Mouse (Mus musculus) embryonic facial prominence, embryonic 13.5 days (tissue): ENCODE results near the gene Atad1. TPM values are rescaled to one million over a fixed set of nuclear protein-coding genes. Genes with fewer than 3 reads are reported as not detected.

Experiments used
- ATAC-seq: fragments of 200-750 bp; cut with Nextera tagmentation; 2 replicates; pipeline ENCODE4 v1.8.0; 2017; ENCODE audit warnings: low read depth; ENCODE audit not compliant: insufficient number of reproducible peaks, insufficient read depth, low FRiP score, low TSS enrichment
- H3K27ac ChIP-seq: fragments of 300-500 bp; sonication (generic); 2 replicates; pipeline ENCODE4 v1.5.1; 2015; ENCODE audit warnings: moderate library complexity, mild to moderate bottlenecking, inconsistent platforms
- H3K27me3 ChIP-seq: fragments of 300-500 bp; sonication (generic); 2 replicates; pipeline ENCODE4 v1.6.1; 2015; ENCODE audit warnings: mild to moderate bottlenecking, inconsistent platforms
- H3K36me3 ChIP-seq: fragments of 300-500 bp; sonication (generic); 2 replicates; pipeline ENCODE4 v1.6.1; 2015; ENCODE audit warnings: mild to moderate bottlenecking, inconsistent platforms
- H3K4me1 ChIP-seq: fragments of 300-500 bp; sonication (generic); 2 replicates; pipeline ENCODE4 v1.6.1; 2015; ENCODE audit warnings: inconsistent platforms
- H3K4me2 ChIP-seq: fragments of 300-500 bp; sonication (generic); 2 replicates; pipeline ENCODE4 v1.6.1; 2015; ENCODE audit warnings: moderate library complexity, mild to moderate bottlenecking, inconsistent platforms
- H3K4me3 ChIP-seq: fragments of 300-500 bp; sonication (generic); 2 replicates; pipeline ENCODE4 v1.5.1; 2015; ENCODE audit warnings: mild to moderate bottlenecking, inconsistent platforms
- H3K9ac ChIP-seq: fragments of 300-500 bp; sonication (generic); 2 replicates; pipeline ENCODE4 v1.6.1; 2015; ENCODE audit warnings: mild to moderate bottlenecking, inconsistent platforms
- H3K9me3 ChIP-seq: fragments of 300-500 bp; sonication (generic); 2 replicates; pipeline ENCODE4 v1.6.1; 2016; ENCODE audit warnings: inconsistent platforms
- WGBS: fragments of 180-500 bp; shearing (Covaris S2); methylation state at CpG from one replicate; pipeline ENCODE4 v1.1.7; 2015; ENCODE audit warnings: mixed read lengths; 5-methylcytosine and 5-hydroxymethylcytosine counted together
- polyA plus RNA-seq: library from polyadenylated mRNA; unstranded; fragments of >200 nt; fragmentation: Nextera tagmentation; extraction: Ambion mirVana; gene quantifications from 2 replicates; pipeline ENCODE4 v1.2.1, GENCODE M21; 2015

Atad1 gene
- polyA plus RNA-seq, 1 experiment from 2014 or later: 67.0 TPM

GRCm38 (mm10) chr19:32740641-32741345 is 1.2 kb upstream of the Atad1 start:
- no peak overlapping the region for H3K4me2 ChIP-seq
- H3K9ac ChIP-seq: no peak overlapping the region
- ATAC-seq: no peak
- H3K4me1 ChIP-seq: no peaks in the 10 kb centered on the region
- no peaks in the 10 kb centered on the region for H3K27me3 ChIP-seq
- H3K27ac ChIP-seq: no peak overlapping the region
- no peaks in the 10 kb centered on the region; the same call in 1 of the 2 replicates for H3K9me3 ChIP-seq
- no peak overlapping the region for H3K4me3 ChIP-seq
- H3K36me3 ChIP-seq: no peaks in the 10 kb centered on the region
- WGBS: 55% methylated on average over 4 of the region's 4 CpGs

- Histone ChIP-seq H3K9me3 (no peaks in the 10 kb centered on the region; the same call in 1 of the 2 replicates), H3K9ac (no peak overlapping the region), H3K27me3 (no peaks in the 10 kb centered on the region), H3K4me1 (no peaks in the 10 kb centered on the region), H3K4me3 (no peak overlapping the region), H3K27ac (no peak overlapping the region), H3K36me3 (no peaks in the 10 kb centered on the region), H3K4me2 (no peak overlapping the region)
- ATAC-seq: no peak
- WGBS: 87% methylated on average over 7 of the region's 7 CpGs
These were observed 1.7 kb downstream of the Atad1 start for GRCm38 (mm10) chr19:32737844-32738243.

GRCm38 (mm10) chr19:32732922-32733321 is 6.7 kb downstream of the Atad1 start:
- H3K4me1 ChIP-seq: no peaks in the 10 kb centered on the region

GRCm38 (mm10) chr19:32729785-32730184 is 9.8 kb downstream of the Atad1 start:
- Histone ChIP-seq H3K27me3 (peaks cover 28% of the 10 kb centered on the region), H3K9ac (no peak overlapping the region), H3K4me1 (peaks cover 14% of the 10 kb centered on the region), H3K4me3 (no peak overlapping the region), H3K9me3 (no peaks in the 10 kb centered on the region), H3K4me2 (no peak overlapping the region), H3K27ac (no peak overlapping the region), H3K36me3 (no peaks in the 10 kb centered on the region)
- 89% methylated on average over 4 of the region's 4 CpGs for WGBS
- no peak for ATAC-seq

More at GRCm38 (mm10) chr19:32732922-32733321, 6.7 kb downstream of the Atad1 start:
- Histone ChIP-seq H3K36me3 (no peaks in the 10 kb centered on the region), H3K27ac (no peak overlapping the region), H3K9me3 (no peaks in the 10 kb centered on the region), H3K9ac (no peak overlapping the region), H3K4me3 (no peak overlapping the region), H3K27me3 (peaks cover 10% of the 10 kb centered on the region), H3K4me2 (no peak overlapping the region)
- no peak for ATAC-seq

- no peaks in the 10 kb centered on the region for H3K9me3 ChIP-seq
- no peaks in the 10 kb centered on the region for H3K36me3 ChIP-seq
- no peak for ATAC-seq
- H3K27me3 ChIP-seq: peaks cover 28% of the 10 kb centered on the region
- 4% methylated on average over 22 of the region's 22 CpGs for WGBS
- H3K4me2 ChIP-seq: peak overlapping the region; percentile 46
- H3K27ac ChIP-seq: no peak overlapping the region
- peak overlapping the region; percentile 1; the same call in 1 of the 2 replicates for H3K4me3 ChIP-seq
- H3K4me1 ChIP-seq: peaks cover 14% of the 10 kb centered on the region
- H3K9ac ChIP-seq: peak overlapping the region; percentile 46; the same call in 1 of the 2 replicates
These were observed 12.9 kb downstream of the Atad1 start for GRCm38 (mm10) chr19:32726451-32727325.

- Histone ChIP-seq H3K27me3 (peaks cover 23% of the 10 kb centered on the region), H3K4me2 (no peak overlapping the region), H3K9ac (no peak overlapping the region), H3K36me3 (no peaks in the 10 kb centered on the region), H3K4me1 (peaks cover 14% of the 10 kb centered on the region), H3K27ac (no peak overlapping the region), H3K9me3 (no peaks in the 10 kb centered on the region), H3K4me3 (no peak overlapping the region)
- 22% methylated on average over 7 of the region's 7 CpGs for WGBS
- ATAC-seq: no peak
These were observed 15.8 kb downstream of the Atad1 start for GRCm38 (mm10) chr19:32723817-32724216.

- Histone ChIP-seq H3K4me3 (no peak overlapping the region), H3K36me3 (no peaks in the 10 kb centered on the region), H3K27me3 (no peaks in the 10 kb centered on the region), H3K9ac (no peak overlapping the region), H3K4me1 (no peaks in the 10 kb centered on the region), H3K4me2 (no peak overlapping the region), H3K9me3 (no peaks in the 10 kb centered on the region), H3K27ac (no peak overlapping the region)
- no peak for ATAC-seq
- WGBS: 94% methylated on average over 1 of the region's 1 CpGs
These were observed 19.3 kb downstream of the Atad1 start for GRCm38 (mm10) chr19:32720319-32720718.

GRCm38 (mm10) chr19:32717590-32717989 is 22.0 kb downstream of the Atad1 start:
- no peaks in the 10 kb centered on the region for H3K36me3 ChIP-seq
- 66% methylated on average over 3 of the region's 3 CpGs for WGBS
- no peaks in the 10 kb centered on the region for H3K27me3 ChIP-seq
- H3K4me1 ChIP-seq: peaks cover 6% of the 10 kb centered on the region
- H3K4me3 ChIP-seq: no peak overlapping the region
- no peaks in the 10 kb centered on the region for H3K9me3 ChIP-seq
- no peak overlapping the region for H3K9ac ChIP-seq
- H3K27ac ChIP-seq: no peak overlapping the region
- H3K4me2 ChIP-seq: no peak overlapping the region
- ATAC-seq: no peak

- Histone ChIP-seq H3K9ac (no peak overlapping the region), H3K4me2 (no peak overlapping the region), H3K27ac (no peak overlapping the region), H3K4me3 (no peak overlapping the region), H3K4me1 (peaks cover 10% of the 10 kb centered on the region), H3K36me3 (no peaks in the 10 kb centered on the region), H3K27me3 (no peaks in the 10 kb centered on the region), H3K9me3 (no peaks in the 10 kb centered on the region)
- no peak for ATAC-seq
These were observed 23.9 kb downstream of the Atad1 start for GRCm38 (mm10) chr19:32715681-32716080.

- H3K4me2 ChIP-seq: no peak overlapping the region
- no peak overlapping the region for H3K9ac ChIP-seq
- no peak for ATAC-seq
- 7% methylated on average over 3 of the region's 3 CpGs for whole genome bisulfite sequencing
- H3K4me1 ChIP-seq: peaks cover 13% of the 10 kb centered on the region
- no peaks in the 10 kb centered on the region for H3K36me3 ChIP-seq
- H3K27me3 ChIP-seq: no peaks in the 10 kb centered on the region
- no peak overlapping the region for H3K27ac ChIP-seq
- no peak overlapping the region for H3K4me3 ChIP-seq
- H3K9me3 ChIP-seq: no peaks in the 10 kb centered on the region
These were observed 24.4 kb downstream of the Atad1 start for GRCm38 (mm10) chr19:32715201-32715600.

- Histone ChIP-seq H3K9me3 (no peaks in the 10 kb centered on the region), H3K4me1 (peaks cover 15% of the 10 kb centered on the region), H3K27me3 (no peaks in the 10 kb centered on the region), H3K9ac (no peak overlapping the region), H3K4me2 (no peak overlapping the region), H3K36me3 (no peaks in the 10 kb centered on the region), H3K27ac (no peak overlapping the region), H3K4me3 (no peak overlapping the region)
- 85% methylated on average over 3 of the region's 3 CpGs for WGBS
- no peak for ATAC-seq
These were observed 26.1 kb downstream of the Atad1 start for GRCm38 (mm10) chr19:32713471-32713870.
